Mouse (Mus musculus) midbrain, embryonic 10.5 days (tissue): ENCODE results near the gene Atxn7. TPM values are rescaled to one million over a fixed set of nuclear protein-coding genes. Genes with fewer than 3 reads are reported as not detected.

Source experiments
- DNase-seq: peaks from one replicate; pipeline ENCODE4 v3.0.0-alpha.2; 2017; ENCODE audit warnings: low spot score
- H3K27ac ChIP-seq: fragments of 300-500 bp; sonication (generic); replicated peaks from 2 replicates; pipeline ENCODE4 v1.5.1; 2016; ENCODE audit warnings: mild to moderate bottlenecking
- H3K27me3 ChIP-seq: fragments of 300-500 bp; sonication (generic); 2 replicates; pipeline ENCODE4 v1.6.1; 2016; ENCODE audit warnings: low read depth, mild to moderate bottlenecking; ENCODE audit not compliant: poor library complexity, severe bottlenecking
- H3K36me3 ChIP-seq: fragments of 300-500 bp; sonication (generic); 2 replicates; pipeline ENCODE4 v1.6.1; 2016; ENCODE audit warnings: mild to moderate bottlenecking, moderate library complexity
- H3K4me1 ChIP-seq: fragments of 300-500 bp; sonication (generic); 2 replicates; pipeline ENCODE4 v1.6.1; 2016
- H3K4me3 ChIP-seq: fragments of 300-500 bp; sonication (generic); 2 replicates; pipeline ENCODE4 v1.5.1; 2016; ENCODE audit warnings: mild to moderate bottlenecking, moderate library complexity
- H3K9me3 ChIP-seq: fragments of 300-500 bp; sonication (generic); replicated peaks from 2 replicates; pipeline ENCODE4 v1.6.1; 2016; ENCODE audit warnings: mild to moderate bottlenecking
- WGBS: fragments of 180-500 bp; shearing (Covaris S2); methylation state at CpG from one replicate; pipeline ENCODE4 v1.1.7; 2016; 5-methylcytosine and 5-hydroxymethylcytosine counted together
- polyA plus RNA-seq: library from polyadenylated mRNA; unstranded; fragments of >200 nt; fragmentation: Nextera tagmentation; extraction: Ambion mirVana; gene quantifications from 2 replicates; pipeline ENCODE4 v1.2.1, GENCODE M21; 2016

Gene Atxn7
- polyA plus RNA-seq, 1 experiment from 2014 or later, result 3.6 TPM

DNA sequence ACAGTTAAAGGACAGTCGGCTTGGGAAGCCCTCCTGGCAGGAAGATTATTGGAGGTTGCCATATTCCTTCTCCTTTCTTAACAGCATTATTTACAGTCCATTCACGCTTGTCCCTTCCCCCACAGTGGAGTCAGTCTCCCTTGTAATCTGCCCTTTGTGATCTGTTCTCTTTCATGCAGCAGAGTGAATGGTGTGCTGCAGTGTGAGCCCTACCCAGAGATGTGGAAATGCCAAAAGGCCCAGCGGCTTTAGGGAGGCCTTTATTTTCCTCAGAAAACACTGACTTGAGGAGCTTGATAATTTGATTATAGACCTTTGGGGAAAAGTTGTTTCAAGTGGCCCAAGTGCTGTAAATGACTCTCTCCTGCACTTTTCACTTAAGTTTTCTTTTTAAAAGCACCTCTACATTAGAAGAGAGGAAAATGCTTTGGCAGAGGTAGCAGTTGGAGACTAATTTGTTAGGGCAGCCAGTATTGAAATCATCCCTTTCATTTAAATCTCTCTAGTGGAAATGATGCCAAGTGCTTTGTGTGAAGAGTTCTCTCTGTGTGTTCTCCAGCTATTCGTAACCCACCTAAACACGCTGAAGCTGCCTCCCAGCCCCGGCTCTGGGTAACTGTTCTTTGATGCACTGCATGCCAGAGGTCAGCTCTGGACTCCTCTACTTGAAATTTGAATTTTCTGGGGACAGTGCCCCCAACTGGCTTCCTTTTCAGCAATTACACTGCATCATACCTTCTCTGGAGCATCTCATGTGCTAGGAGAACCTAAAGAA is 109.5 kb downstream of the Atxn7 start:
- 7% methylated on average over 6 of the region's 6 CpGs for WGBS
- H3K9me3 ChIP-seq, result no peaks in the 10 kb centered on the region
- peak overlapping the region; percentile 20 for H3K4me3 ChIP-seq
- H3K27me3 ChIP-seq, result no peaks in the 10 kb centered on the region
- DNase-seq, result peak; percentile 66
- peaks cover 6% of the 10 kb centered on the region; the same call in 1 of the 2 replicates for H3K36me3 ChIP-seq
- peak overlapping the region; percentile 88 for H3K27ac ChIP-seq
- peaks cover 69% of the 10 kb centered on the region for H3K4me1 ChIP-seq

DNA sequence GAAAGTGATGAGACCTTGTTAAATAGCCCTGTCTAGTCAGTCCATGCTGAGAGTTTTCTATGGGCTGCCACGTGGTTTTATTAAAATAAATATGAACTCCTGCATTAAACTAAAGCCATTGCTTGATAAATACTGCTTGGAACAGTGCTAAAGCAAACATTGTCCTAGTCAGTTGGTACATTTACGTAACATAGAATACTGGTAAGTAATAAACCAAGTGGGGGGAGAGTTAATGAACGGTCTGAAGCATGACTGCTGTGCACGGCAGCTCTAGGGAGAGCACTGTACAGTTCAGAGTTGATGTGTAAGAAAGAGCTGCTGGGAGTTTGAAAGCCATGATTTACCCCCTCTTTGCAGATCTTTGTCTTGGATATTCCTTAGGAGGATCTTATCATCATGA is 110.2 kb downstream of the Atxn7 start:
- Histone ChIP-seq H3K27ac (peak overlapping the region; percentile 88), H3K36me3 (peaks cover 6% of the 10 kb centered on the region; the same call in 1 of the 2 replicates), H3K27me3 (no peaks in the 10 kb centered on the region), H3K4me3 (no peak overlapping the region), H3K9me3 (no peaks in the 10 kb centered on the region), H3K4me1 (peaks cover 62% of the 10 kb centered on the region)
- 66% methylated on average over 4 of the region's 4 CpGs for WGBS
- DNase-seq, result no peak

DNA sequence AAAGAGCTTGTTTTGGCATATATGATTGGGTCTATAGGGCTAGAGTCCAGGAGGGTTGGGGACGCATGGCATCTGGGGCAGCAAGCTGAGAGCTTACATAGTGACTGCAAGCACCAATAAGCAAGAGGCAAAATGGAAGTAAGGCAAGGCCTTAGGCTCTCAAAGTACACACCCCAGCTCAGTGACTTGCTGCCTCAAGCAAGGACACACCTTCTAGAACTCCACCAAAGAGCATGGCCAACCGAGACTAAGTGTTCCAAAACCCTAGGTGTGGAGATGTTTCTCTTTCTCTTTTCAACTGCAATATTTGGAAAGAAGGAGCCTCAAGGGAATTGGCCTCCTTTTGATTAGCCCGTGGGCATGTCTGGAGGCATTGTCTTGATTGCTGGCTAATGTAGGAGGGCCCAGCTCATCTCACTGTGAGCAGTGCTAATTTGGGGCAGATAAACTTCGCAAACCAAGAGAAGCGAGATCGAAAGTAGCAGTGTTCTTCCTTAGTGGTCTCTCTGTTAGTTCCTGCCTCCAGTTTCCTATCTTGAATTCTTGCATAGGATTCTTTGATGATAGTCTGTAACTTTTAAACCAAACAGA is 119.5 kb downstream of the Atxn7 start:
- WGBS, result 94% methylated on average over 6 of the region's 6 CpGs

DNA sequence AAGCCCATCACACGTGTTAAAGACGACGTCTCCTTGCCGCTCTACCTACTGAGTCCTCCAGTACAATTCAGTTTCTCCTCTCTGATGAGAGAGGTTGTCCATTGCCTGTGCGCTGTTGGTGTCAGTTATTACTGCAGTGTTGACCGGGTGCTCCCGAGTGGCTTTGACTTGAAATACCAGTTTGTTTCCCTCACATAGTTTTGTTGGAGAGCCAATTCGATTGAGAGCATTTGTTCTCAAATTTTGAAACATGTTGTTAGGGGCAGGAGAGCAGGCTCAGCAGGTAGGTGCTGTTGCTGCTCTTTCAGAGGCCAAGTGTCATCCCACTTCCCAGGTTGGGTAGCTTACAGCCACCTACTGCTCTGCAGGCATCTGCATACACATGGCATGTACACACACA is 122.6 kb downstream of the Atxn7 start:
- H3K4me3 ChIP-seq, result no peak overlapping the region
- no peaks in the 10 kb centered on the region for H3K4me1 ChIP-seq
- no peak for DNase-seq
- peaks cover 15% of the 10 kb centered on the region; the same call in 1 of the 2 replicates for H3K36me3 ChIP-seq
- WGBS, result 96% methylated on average over 8 of the region's 8 CpGs
- H3K27ac ChIP-seq, result no peak overlapping the region
- H3K9me3 ChIP-seq, result no peaks in the 10 kb centered on the region
- no peaks in the 10 kb centered on the region for H3K27me3 ChIP-seq

More for the DNA sequence above, 119.5 kb downstream of the Atxn7 start:
- H3K27ac ChIP-seq, result no peak overlapping the region
- H3K36me3 ChIP-seq, result no peaks in the 10 kb centered on the region; the same call in 1 of the 2 replicates
- no peaks in the 10 kb centered on the region for H3K4me1 ChIP-seq
- no peaks in the 10 kb centered on the region for H3K9me3 ChIP-seq
- no peak for DNase-seq
- H3K27me3 ChIP-seq, result no peaks in the 10 kb centered on the region
- no peak overlapping the region for H3K4me3 ChIP-seq

DNA sequence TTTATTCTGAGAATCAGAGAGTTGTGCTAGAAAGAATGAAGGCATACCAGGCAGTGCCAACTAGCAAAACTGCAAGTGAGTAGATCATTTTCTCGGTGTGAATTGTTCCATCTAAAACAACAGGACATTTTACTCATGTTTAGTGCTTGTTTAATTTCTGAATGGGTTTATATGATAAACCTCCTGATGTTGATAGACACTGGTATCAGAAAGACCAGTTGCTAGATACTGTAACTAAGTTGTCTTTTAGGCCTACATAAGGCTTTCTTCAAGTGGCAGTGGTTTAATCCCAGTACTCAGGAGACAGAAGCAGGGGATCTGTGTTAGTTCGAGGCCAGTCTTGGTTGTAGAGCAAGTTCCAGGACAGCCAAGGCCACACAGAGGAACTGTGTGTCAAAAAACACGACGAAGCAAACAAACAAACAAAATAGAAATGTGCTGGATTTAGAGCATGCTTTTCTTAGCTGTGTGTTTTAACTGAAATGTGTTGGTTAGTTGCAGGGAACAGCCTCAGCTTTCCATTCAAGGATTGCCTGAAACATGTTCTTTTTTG is 125.5 kb downstream of the Atxn7 start:
- Histone ChIP-seq H3K4me3 (no peak overlapping the region), H3K4me1 (no peaks in the 10 kb centered on the region), H3K27ac (no peak overlapping the region), H3K36me3 (peaks cover 41% of the 10 kb centered on the region), H3K27me3 (no peaks in the 10 kb centered on the region), H3K9me3 (no peaks in the 10 kb centered on the region)
- 87% methylated on average over 4 of the region's 4 CpGs for WGBS
- no peak for DNase-seq

DNA sequence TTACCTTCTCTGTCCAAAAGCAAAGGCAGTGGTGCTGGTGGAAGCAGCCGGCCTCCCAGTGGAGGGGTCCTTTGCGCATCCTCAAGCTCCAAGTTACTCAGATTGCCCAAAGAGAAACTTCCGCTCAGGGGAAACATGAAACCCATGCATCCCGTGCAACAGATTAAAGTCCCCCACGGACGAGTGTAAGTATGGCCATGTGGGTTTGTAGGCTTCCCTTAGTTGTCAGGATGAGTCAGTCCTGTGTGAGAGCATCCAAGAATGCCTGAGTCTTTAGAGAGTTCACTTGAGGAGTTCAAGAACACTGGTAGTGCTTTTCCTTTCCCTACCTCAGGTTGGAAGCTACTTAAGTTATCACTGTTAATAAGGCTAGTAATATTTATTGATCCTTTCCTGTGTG is 126.1 kb downstream of the Atxn7 start:
- Histone ChIP-seq H3K4me1 (no peaks in the 10 kb centered on the region), H3K4me3 (no peak overlapping the region), H3K27ac (no peak overlapping the region), H3K9me3 (no peaks in the 10 kb centered on the region), H3K36me3 (peaks cover 46% of the 10 kb centered on the region), H3K27me3 (no peaks in the 10 kb centered on the region)
- no peak for DNase-seq
- 86% methylated on average over 6 of the region's 6 CpGs for WGBS

DNA sequence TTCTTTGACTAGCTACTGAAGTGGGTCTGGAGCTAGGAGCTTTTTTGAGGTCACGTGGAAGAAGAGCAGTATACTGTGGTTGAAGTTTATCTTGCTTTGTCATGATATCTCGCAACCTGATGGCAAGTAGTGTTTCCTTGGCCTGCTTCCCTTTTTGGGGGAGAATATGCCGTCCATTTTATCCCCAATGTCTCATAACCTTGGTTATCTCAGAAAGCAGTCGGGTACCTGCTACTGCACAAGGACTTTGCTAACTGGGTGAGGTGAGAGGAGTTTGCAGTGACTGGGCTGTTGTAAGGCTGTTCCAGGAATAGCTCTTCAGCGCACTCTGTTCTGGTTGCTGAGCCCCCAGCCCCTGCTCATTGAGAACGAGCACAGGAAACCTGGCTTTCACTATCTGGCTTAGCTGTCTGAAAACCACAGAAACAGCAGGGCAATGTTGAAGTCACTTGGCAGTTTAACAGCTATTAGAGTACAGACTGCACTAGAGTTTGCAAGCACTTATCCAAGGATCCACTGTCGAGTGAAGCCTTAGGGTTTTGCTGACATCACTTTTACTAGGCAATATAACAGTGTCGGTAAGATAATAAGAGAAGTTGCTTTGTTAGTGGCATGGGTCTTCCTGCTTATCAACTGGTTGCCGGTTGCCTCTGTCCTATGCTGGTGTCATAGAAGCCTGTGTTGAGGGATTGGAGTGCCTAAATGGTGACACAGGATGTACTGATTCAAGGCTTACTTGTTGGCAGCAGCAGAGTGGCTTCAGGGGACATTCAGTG is 127.0 kb downstream of the Atxn7 start:
- Histone ChIP-seq H3K9me3 (no peaks in the 10 kb centered on the region), H3K4me1 (no peaks in the 10 kb centered on the region), H3K36me3 (peaks cover 55% of the 10 kb centered on the region), H3K4me3 (no peak overlapping the region), H3K27me3 (no peaks in the 10 kb centered on the region), H3K27ac (no peak overlapping the region)
- no peak for DNase-seq
- WGBS, result 95% methylated on average over 9 of the region's 9 CpGs

DNA sequence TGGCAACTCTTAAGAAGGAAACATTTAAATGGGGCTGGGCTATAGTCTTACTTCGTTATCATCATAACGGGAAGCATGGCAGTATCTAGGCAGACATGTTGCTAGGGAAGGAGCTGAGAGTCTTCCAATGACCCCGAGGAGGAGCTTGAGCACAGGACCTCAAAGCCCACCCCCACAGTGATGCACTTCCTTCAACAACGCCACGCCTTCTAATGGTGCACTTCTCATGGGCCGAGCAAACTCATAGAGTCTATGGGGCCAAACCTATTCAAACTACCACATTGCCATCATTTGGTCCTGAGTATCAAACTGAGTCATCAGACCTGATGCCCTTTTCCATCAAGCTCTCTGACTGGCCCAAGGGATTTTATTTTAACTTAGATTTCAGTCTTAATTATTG is 129.3 kb downstream of the Atxn7 start:
- Histone ChIP-seq H3K27ac (no peak overlapping the region), H3K9me3 (no peaks in the 10 kb centered on the region), H3K4me1 (peaks cover 8% of the 10 kb centered on the region), H3K27me3 (no peaks in the 10 kb centered on the region), H3K4me3 (no peak overlapping the region), H3K36me3 (peaks cover 59% of the 10 kb centered on the region)
- 96% methylated on average over 6 of the region's 6 CpGs for WGBS
- no peak for DNase-seq

DNA sequence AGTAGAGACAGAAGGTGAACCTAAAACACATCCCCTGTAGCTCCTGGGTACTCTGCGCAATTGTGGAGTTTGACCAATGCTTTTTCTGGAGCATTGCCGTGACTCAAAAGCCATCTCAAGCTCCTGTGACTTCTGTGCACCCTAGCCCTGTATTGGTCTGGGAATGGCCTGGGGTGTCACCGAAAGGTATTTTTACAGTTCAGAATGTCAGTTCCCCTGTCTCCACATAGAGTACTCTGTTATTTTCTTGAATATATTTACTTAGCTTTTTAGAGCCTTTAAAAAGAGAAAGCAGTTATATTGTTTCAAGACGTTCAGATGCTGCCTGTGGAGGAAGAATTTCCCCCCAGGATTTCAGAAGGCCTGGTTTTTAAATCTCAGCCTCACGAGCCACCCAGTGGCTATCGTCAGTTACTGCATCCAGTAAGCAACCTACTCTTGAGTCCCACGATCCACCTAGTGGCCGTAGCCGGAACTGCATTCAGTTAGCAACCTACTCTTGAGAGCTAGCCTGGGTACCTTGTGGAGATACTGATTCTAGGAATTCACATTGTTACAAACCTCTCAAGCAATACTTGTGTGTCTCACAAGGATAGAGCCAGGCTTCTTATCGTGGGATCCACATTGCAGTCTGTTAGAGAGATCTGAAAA is 137.2 kb downstream of the Atxn7 start:
- Histone ChIP-seq H3K4me1 (peaks cover 8% of the 10 kb centered on the region), H3K36me3 (peaks cover 54% of the 10 kb centered on the region), H3K4me3 (no peak overlapping the region), H3K27ac (no peak overlapping the region), H3K9me3 (no peaks in the 10 kb centered on the region), H3K27me3 (no peaks in the 10 kb centered on the region)
- 29% methylated on average over 10 of the region's 10 CpGs for WGBS
- DNase-seq, result peak; percentile 86

DNA sequence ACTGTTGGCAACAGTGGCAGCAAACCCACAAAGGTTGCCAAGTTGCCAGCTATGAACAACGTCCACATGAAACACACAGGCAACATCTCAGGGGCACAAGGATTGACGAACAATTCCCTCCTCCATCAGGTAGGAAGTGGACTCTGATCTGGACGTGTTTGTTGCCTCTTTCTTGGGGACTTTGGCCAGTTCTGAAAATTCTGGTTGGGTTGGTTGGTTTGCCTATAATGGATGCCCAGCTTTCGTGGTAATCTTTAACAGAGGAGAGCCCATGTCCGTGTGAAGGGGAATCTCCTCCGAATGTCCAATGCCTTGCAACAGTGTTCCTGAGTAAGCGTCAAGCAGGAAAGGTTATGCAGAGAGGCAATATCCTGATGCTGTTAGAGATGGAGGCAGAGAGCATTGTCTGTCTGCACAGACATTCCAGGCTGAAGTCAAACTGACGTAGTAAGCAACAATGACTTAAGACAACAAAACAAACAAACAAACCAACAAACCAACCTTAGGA is 139.6 kb downstream of the Atxn7 start:
- DNase-seq, result no peak
- Histone ChIP-seq H3K4me1 (no peaks in the 10 kb centered on the region; the same call in 1 of the 2 replicates), H3K27me3 (no peaks in the 10 kb centered on the region), H3K9me3 (no peaks in the 10 kb centered on the region), H3K4me3 (no peak overlapping the region), H3K27ac (no peak overlapping the region), H3K36me3 (peaks cover 56% of the 10 kb centered on the region)
- WGBS, result 93% methylated on average over 8 of the region's 8 CpGs

DNA sequence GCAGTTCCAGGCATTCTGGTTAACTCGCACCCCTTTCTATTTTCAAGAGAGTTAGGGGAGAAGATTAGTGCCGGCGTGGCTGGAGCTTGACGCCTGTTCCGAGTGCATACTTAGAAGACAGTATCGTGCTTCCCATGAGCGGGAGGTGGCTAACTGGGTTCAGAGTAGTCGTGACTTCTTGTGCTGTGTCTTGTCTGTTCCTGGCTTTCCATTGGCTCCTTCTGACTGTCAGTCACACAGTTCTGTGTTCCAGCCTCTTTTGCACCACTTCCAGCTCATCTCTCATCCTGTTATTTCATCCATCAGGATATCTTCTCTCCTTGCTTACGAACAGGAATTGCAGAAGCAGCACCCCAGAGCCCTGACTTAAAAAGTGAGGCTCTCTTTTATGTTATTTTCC is 140.1 kb downstream of the Atxn7 start:
- H3K9me3 ChIP-seq, result no peaks in the 10 kb centered on the region
- no peak overlapping the region for H3K27ac ChIP-seq
- no peak overlapping the region for H3K4me3 ChIP-seq
- H3K27me3 ChIP-seq, result no peaks in the 10 kb centered on the region
- WGBS, result 92% methylated on average over 9 of the region's 9 CpGs
- DNase-seq, result no peak
- H3K36me3 ChIP-seq, result peaks cover 51% of the 10 kb centered on the region
- H3K4me1 ChIP-seq, result no peaks in the 10 kb centered on the region
